Mouse (Mus musculus): ENCODE data around the gene Glod4.
"Not testable (repeated sequence)": the region's sequence is repeated elsewhere in the genome, so short reads cannot be mapped to it uniquely, and the experiment has no call there.

Glod4 gene

GRCm38 (mm10) chr11:76257386-76257785, 13.9 kb upstream of the Glod4 start:
- no peak for DNase-seq (ENCODE audit: low read depth)

GRCm38 (mm10) chr11:76256129-76256528, 12.6 kb upstream of the Glod4 start:
- no peak for DNase-seq (ENCODE audit: low read depth)

- DNase-seq (ENCODE audit: low read depth) = no peak
These were observed 12.0 kb upstream of the Glod4 start for GRCm38 (mm10) chr11:76255431-76256001.

- no peak for DNase-seq (ENCODE audit: low read depth)
These were observed 10.4 kb upstream of the Glod4 start for GRCm38 (mm10) chr11:76253918-76254264.

DNA sequence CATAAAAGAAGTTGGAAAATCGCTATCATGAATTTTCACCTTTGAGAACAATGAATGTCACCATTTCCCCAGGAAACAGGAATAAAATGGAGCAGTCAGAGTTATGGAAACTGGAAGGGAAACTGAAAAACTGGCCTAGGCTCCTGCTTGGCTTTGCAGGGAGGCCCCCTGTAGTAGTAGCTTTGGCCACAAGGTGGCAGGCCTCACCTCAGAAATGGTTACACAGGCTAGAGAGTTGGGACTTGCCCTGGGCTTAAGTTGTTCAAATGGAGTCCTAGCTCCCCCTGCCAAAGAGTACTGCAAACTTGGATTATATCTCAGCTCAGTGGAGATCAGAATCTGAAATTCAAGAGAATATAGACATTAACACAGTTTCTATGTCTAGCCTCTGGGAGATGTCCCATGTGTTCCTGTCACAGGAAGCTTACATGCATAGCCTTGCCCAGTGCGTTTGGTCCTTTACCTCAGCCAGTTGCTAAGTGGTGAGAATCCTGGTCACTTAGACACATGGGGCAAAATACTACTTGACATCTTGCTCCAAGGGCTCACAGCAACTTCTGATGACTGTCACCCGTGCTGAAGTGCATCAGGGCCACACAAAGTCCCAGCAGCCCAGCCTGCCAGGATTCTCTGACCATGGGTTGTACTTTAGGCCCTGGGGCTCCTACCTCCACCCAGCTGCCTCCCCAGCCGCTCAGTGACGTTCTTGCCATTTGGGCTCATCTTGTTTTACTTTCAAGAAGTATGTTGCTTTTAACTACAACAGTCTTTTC, 9.8 kb upstream of the Glod4 start:
- peak; percentile 89 for DNase-seq (ENCODE audit: low read depth)

- no peak for DNase-seq (ENCODE audit: low read depth)
These were observed 8.5 kb upstream of the Glod4 start for GRCm38 (mm10) chr11:76252036-76252435.

- DNase-seq (ENCODE audit: low read depth) = no peak
These were observed 3.7 kb upstream of the Glod4 start for GRCm38 (mm10) chr11:76247239-76247638.

- no peak for DNase-seq (ENCODE audit: low read depth)
These were observed 2.9 kb upstream of the Glod4 start for GRCm38 (mm10) chr11:76246439-76246838.

DNA sequence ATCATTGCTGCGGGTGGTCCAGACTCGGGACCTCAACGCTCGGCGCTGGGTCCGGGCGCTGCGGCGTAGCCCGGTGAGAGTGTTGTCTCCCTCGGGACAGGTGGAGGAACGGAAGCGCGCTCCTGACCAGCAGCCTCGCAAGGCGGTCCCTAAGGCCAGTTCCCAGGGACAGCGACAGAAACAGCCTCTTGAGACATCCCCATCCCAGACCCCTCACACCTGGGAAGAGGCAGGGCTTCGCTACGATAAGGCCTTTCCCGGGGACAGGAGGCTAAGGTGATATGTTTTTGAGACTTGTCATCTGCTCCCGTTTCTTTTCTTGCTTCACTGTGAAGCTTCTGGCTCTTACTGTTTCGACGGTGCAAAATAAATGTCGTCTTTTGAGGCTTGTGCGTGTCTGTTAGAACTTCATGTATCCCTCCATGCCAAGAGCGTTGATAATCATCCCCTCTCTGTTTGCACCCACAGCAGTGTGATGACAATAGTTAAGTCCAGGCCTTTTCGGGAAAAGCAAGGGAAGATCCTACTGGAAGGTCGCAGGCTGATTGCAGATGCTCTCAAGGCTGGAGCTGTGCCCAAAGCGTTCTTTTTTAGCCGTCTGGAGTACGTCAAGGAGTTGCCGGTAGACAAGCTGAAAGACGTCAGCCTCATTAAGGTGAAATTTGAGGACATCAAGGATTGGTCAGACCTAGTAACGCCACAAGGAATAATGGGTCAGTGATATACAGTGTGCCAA, 454 bp upstream of the Glod4 start:
- DNase-seq (ENCODE audit: low read depth) = no peak

DNA sequence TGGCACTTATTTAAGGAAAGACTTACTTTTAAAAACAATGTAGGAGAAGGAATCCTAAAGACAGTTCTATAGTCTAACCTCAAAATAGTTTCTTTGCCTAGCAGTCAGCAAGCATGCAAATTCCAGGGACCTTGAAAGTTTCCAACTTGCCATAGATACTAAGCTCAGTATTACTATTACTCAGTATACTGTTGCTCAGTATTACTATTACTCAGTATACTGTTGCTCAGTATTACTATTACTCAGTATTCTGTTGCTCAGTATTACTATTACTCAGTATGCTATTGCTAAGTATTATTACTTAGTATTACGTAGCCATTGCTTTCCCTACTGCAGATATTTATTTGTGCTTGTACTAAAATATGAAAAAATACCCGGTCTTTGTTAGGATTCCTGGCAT, 3.8 kb downstream of the Glod4 start:
- DNase-seq (ENCODE audit: low read depth) = no peak

DNA sequence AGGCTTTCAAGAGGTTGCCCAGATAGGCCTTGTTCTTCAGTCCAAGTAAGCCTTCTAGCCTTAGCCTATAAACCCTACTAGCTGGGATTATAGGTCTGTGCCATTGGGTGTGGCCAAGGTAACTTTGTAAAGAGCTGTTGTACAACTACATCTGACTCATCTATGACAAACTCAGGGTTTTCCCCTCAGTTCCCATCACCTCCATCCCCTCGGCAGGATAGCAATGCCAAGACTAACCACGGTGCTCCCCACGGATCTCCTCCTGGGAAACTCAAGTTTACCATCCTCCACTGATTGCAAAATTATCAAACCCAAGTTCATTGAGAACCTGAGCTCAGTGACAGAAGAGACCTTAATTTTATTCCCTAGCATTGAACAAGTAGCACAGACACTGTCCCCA, 7.4 kb downstream of the Glod4 start:
- no peak for DNase-seq (ENCODE audit: low read depth)

- no peak for DNase-seq (ENCODE audit: low read depth)
These were observed 18.5 kb downstream of the Glod4 start for GRCm38 (mm10) chr11:76225051-76225450.

DNA sequence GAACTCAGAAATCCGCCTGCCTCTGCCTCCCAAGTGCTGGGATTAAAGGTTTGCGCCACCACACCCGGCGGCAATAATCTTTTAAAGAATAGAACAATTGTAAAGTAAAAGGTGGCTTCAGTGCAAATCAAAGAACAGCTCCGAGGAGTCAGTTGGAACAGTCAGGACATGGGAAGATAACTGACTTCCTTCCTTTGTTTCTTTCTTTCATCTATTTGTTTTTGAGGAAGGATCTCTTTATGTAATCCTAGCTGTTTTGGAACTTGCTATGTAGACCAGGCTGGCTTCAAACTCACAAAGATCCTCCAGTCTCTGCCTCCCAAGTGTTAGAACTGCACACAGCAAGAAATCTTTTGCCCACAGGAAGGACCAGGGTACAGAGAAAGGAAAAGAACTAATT, 18.9 kb downstream of the Glod4 start:
- no peak for DNase-seq (ENCODE audit: low read depth)

DNA sequence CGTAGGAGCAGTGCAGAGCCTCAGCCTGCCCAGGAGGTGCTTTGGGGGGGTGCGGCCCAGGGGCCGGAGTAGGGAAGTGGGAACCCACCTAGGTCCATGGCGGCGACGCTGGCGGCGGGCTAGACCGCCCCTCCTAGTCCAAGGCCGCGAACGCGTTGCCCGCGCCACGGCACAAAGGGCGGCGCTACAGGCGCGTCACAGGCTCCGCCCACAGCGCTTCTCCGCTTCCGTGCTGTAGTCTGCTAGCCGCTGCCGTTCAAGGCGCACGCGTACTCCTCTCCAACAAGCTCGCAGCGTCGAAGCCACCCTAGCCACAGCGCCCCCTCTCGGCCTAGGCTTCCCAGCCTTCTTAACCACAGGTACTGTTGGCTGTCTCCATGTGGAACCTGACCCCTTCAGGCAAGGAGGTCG, 26.1 kb downstream of the Glod4 start, which contains the start of the genes Dbil5 and Gemin4:
Gene Dbil5 (plus strand): TSS at position 219 of the 411 bp plus-strand sequence.
Gene Gemin4 (minus strand): TSS at position 275 of the 411 bp plus-strand sequence.
- DNase-seq (ENCODE audit: low read depth) = peak; percentile 99

- DNase-seq (ENCODE audit: low read depth) = no peak
These were observed 26.7 kb downstream of the Glod4 start for GRCm38 (mm10) chr11:76216681-76217389.

DNA sequence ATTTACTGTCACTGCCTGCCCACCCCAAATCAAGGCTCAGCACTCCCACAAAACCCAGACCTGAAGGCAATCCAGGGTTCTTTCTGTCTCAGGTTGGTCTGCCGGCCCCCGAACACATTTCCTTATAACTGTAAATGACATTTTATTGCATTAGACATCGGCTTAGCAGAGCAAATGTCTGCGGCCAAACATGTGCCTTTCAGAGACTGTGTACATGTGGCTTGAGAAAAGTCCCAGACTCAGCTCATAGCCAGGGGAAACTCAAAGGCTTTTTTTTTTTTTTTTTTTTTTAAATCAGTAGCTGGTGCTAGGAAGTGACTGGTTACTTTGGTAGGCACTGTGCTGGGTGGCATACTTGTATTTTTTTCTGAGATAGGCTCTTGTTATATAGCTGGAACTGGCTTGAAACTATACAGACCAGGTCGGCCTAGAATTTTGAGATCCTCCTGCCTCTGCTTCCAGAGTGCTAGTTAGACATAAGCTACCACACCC, 27.4 kb downstream of the Glod4 start:
- DNase-seq (ENCODE audit: low read depth) = peak; percentile 34

GRCm38 (mm10) chr11:76215011-76215410, 28.5 kb downstream of the Glod4 start:
- DNase-seq (ENCODE audit: low read depth) = no peak

DNA sequence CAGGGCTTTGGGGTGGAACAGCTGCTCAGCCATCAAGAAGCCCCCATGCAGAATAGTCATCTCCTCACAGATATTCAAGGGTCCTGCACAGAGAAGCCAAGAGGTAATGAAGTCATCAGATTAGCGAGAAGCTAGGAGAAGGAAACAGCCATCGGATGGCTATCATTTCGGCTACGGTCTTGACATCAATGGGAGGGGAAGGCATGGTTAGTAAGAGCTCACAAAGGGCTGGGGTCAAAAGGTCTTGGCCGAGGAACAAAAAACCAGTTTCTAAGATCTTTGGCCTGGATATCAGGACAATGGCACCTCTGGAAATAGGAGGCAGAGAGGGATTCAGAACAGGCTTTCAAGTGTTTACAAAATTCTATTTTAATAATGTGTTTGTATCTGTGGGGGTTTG, 29.7 kb downstream of the Glod4 start:
- DNase-seq (ENCODE audit: low read depth) = no peak

DNA sequence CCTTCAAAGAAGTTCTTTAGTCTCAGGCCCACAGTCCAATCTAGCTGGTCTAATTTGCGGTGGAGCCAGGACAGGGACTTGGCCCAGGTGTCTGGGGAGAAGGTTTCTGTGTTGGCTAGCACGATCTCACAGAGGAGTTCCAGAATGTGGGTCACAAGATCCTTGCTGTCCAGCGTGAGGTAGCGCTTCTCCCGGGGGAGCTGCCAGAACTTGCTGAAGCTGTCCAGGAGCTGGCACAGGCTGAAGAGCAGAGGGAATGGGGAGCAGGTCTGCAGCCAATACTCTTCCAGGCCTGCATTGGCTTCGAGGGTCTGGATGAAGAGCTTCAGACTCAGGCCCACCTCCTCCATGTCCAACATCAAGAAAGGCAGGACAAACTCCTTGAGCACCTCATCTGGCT, 31.9 kb downstream of the Glod4 start:
- not testable (repeated sequence) for DNase-seq (ENCODE audit: low read depth)

GRCm38 (mm10) chr11:76210228-76210985, 33.1 kb downstream of the Glod4 start:
- DNase-seq (ENCODE audit: low read depth) = no peak

DNA sequence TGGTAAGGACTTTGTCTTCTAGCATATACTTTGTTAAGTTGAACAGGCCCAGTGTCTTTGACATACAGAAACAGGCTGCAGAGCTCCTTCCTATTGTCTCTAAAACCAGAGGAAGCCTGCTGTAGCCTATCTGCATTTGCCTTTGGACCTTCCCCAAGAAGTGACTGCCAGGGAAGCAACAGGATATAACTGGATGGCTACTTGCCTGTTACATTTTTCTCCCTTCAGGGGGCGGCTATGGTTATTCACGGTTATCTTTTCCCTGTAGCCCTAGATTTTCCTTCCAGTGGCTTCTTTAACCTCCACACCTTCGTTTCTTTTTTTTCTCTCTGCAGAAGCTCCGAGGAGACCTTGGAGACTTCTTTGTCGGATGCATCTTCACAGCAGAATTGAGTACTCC, 36.7 kb downstream of the Glod4 start:
- DNase-seq (ENCODE audit: low read depth) = no peak
